Mouse (Mus musculus) liver, embryonic 14.5 days (tissue): ENCODE measurements around the gene Tekt5. TPM values are rescaled to one million over a fixed set of nuclear protein-coding genes. Genes with fewer than 3 reads are reported as not detected.

Source experiments
- ATAC-seq: fragments of 200-750 bp; cut with Nextera tagmentation; 2 replicates; pipeline ENCODE4 v1.8.0; 2017; ENCODE audit warnings: moderate number of reproducible peaks, mild to moderate bottlenecking, moderate library complexity; ENCODE audit not compliant: insufficient read depth
- DNase-seq, 3 experiments: peaks; one replicate each; pipeline ENCODE4 v3.0.0-alpha.2; 2012 to 2013; ENCODE audit warnings: low read depth in 3 of 3, low spot score in 3 of 3
- H3K27ac ChIP-seq: fragments of 300-500 bp; sonication (generic); 2 replicates; pipeline ENCODE4 v1.5.1; 2014; ENCODE audit warnings: moderate library complexity, mild to moderate bottlenecking, control low read depth, inconsistent platforms
- H3K27me3 ChIP-seq: fragments of 300-500 bp; sonication (generic); 2 replicates; pipeline ENCODE4 v1.6.1; 2014; ENCODE audit warnings: mild to moderate bottlenecking, low read length, moderate library complexity; ENCODE audit not compliant: control insufficient read depth, insufficient read depth
- H3K36me3 ChIP-seq: fragments of 300-500 bp; sonication (generic); replicated peaks from 2 replicates; pipeline ENCODE4 v1.6.1; 2014; ENCODE audit warnings: low read depth; ENCODE audit not compliant: control insufficient read depth, insufficient read depth
- H3K4me1 ChIP-seq, 2 experiments: fragments of 200-500 bp in 1 of 2; fragments of 300-500 bp in 1 of 2; sonication (generic) in 1 of 2; replicated peaks; 2 replicates each; pipeline ENCODE4 v1.6.1; 2012 to 2014; ENCODE audit warnings: antibody characterized with exemption in 1 of 2, inconsistent platforms in 1 of 2, low read length in 1 of 2; ENCODE audit not compliant: control insufficient read depth in 2 of 2, insufficient read depth in 2 of 2
- H3K4me2 ChIP-seq: fragments of 300-500 bp; sonication (generic); 2 replicates; pipeline ENCODE4 v1.6.1; 2014; ENCODE audit warnings: low read depth, mild to moderate bottlenecking, control low read depth, moderate library complexity
- H3K4me3 ChIP-seq, 2 experiments: fragments of 200-500 bp in 1 of 2; fragments of 300-500 bp in 1 of 2; sonication (generic) in 1 of 2; 2 replicates each; pipeline ENCODE4 v1.5.1; 2012 to 2014; ENCODE audit warnings: low read depth in 2 of 2, low read length in 2 of 2, mild to moderate bottlenecking in 2 of 2, control low read depth in 1 of 2, inconsistent platforms in 1 of 2, moderate library complexity in 1 of 2; ENCODE audit not compliant: insufficient read depth in 1 of 2
- H3K9ac ChIP-seq: fragments of 300-500 bp; sonication (generic); replicated peaks from 2 replicates; pipeline ENCODE4 v1.6.1; 2014; ENCODE audit warnings: mild to moderate bottlenecking, control low read depth, moderate library complexity
- H3K9me3 ChIP-seq: fragments of 300-500 bp; sonication (generic); 2 replicates; pipeline ENCODE4 v1.6.1; 2016; ENCODE audit warnings: low read length, mixed read lengths; ENCODE audit not compliant: control insufficient read depth
- CTCF ChIP-seq: IDR thresholded peaks from 2 replicates; pipeline ENCODE4 v1.5.1; 2016; ENCODE audit warnings: antibody characterized with exemption, low read depth, control low read depth
- EP300 ChIP-seq: IDR thresholded peaks from 2 replicates; pipeline ENCODE4 v1.6.1; 2016; ENCODE audit warnings: antibody characterized with exemption, low read depth
- WGBS: fragments of 180-500 bp; shearing (Covaris S2); extraction: QIAGEN DNeasy Blood & Tissue Kit; methylation state at CpG from one replicate; pipeline ENCODE4 v1.1.7; 2014; ENCODE audit not compliant: insufficient replicate concordance; 5-methylcytosine and 5-hydroxymethylcytosine counted together
- polyA plus RNA-seq, 2 experiments: library from polyadenylated mRNA; depleted of rRNA in 1 of 2; stranded (reverse) in 1 of 2; unstranded in 1 of 2; fragments of >200 nt; fragmentation: Nextera tagmentation in 1 of 2; extraction: Ambion mirVana in 1 of 2; gene quantifications; 2 replicates each; pipeline versions ENCODE4 v1.2.1 to v1.2.3; 2012 to 2014

Gene Tekt5
- polyA plus RNA-seq, 2 experiments: 0.10 to 0.15 TPM

DNA sequence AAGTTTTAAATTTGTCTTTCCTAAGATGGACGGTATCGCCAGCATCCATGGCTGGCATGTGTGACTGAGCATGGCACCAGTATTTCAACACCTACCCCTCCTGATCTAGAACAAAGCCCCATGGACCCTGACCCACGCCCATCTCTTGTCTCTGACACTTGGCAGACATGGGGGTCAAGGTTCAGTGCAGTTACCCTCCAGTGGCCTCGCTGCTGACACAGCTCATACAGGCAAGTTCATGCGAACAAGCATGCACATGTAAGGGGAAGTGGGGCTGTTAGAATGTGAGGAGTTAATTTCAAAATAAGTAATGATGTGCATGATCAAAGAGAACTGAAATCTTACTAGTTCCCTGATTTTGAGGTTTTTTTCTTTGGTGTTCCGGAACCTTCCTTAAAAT is 40.9 kb upstream of the Tekt5 start:
- DNase-seq (no peak), ATAC-seq (no peak)
- Histone ChIP-seq H3K4me2 (no peak overlapping the region), H3K9me3 (no peaks in the 10 kb centered on the region), H3K27ac (no peak overlapping the region), H3K27me3 (no peaks in the 10 kb centered on the region), H3K4me1 (peaks cover 0 to 7% of the 10 kb centered on the region in 2 experiments; a peak in 1 of 4 replicates), H3K36me3 (no peaks in the 10 kb centered on the region), H3K4me3 (no peak overlapping the region), H3K9ac (no peak overlapping the region)
- TF ChIP-seq EP300: no peak
- TF ChIP-seq CTCF: no peak
- WGBS: 65% methylated on average over 6 of the region's 6 CpGs

GRCm38 (mm10) chr16:10433344-10433743 is 38.1 kb upstream of the Tekt5 start:
- TF ChIP-seq EP300: no peak
- TF ChIP-seq CTCF: no peak
- H3K36me3 ChIP-seq: no peaks in the 10 kb centered on the region
- DNase-seq: no peak
- H3K9ac ChIP-seq: no peak overlapping the region
- WGBS: 55% methylated on average over 5 of the region's 5 CpGs
- ATAC-seq: no peak
- H3K27me3 ChIP-seq: no peaks in the 10 kb centered on the region
- H3K4me1 ChIP-seq: peaks cover 0 to 7% of the 10 kb centered on the region in 2 experiments; a peak in 1 of 4 replicates
- no peak overlapping the region for H3K4me3 ChIP-seq
- no peak overlapping the region for H3K27ac ChIP-seq
- no peak overlapping the region for H3K4me2 ChIP-seq
- H3K9me3 ChIP-seq: no peaks in the 10 kb centered on the region

- WGBS: 51% methylated on average over 4 of the region's 4 CpGs
- TF ChIP-seq EP300: no peak
- TF ChIP-seq CTCF: no peak
Measured at GRCm38 (mm10) chr16:10432387-10432786, 37.1 kb upstream of the Tekt5 start.

DNA sequence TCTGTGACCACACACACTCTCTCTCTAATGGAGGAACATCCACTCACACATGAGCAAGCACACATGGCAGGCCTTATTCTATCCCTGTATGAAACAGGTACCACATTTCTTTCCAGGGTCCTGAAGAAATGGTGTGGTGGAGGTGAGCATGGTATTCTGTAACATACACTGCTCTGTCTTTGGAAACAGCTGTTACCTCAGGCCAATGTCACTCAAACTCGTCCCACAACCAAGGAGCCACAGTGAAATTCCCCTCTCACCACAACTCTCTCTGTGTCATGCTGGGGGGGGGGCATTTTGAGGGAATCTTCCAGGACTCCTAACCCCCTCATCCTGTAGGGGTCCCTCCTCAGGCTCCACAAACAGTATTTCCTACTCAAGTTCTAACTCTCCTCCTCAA is 36.6 kb upstream of the Tekt5 start:
- Histone ChIP-seq H3K9me3 (no peaks in the 10 kb centered on the region), H3K27me3 (no peaks in the 10 kb centered on the region), H3K4me3 (no peak overlapping the region), H3K36me3 (no peaks in the 10 kb centered on the region), H3K4me2 (no peak overlapping the region), H3K27ac (no peak overlapping the region), H3K4me1 (peaks cover 0 to 7% of the 10 kb centered on the region in 2 experiments; a peak in 1 of 4 replicates), H3K9ac (no peak overlapping the region)
- 32% methylated on average over 1 of the region's 1 CpGs for WGBS
- ATAC-seq (no peak), DNase-seq (no peak)
- no peak for TF ChIP-seq EP300

More at GRCm38 (mm10) chr16:10432387-10432786, 37.1 kb upstream of the Tekt5 start:
- Histone ChIP-seq H3K9ac (no peak overlapping the region), H3K4me1 (peaks cover 0 to 7% of the 10 kb centered on the region in 2 experiments; a peak in 1 of 4 replicates), H3K4me2 (no peak overlapping the region), H3K36me3 (no peaks in the 10 kb centered on the region), H3K9me3 (no peaks in the 10 kb centered on the region), H3K27me3 (no peaks in the 10 kb centered on the region), H3K4me3 (no peak overlapping the region), H3K27ac (no peak overlapping the region)
- DNase-seq (no peak), ATAC-seq (no peak)

GRCm38 (mm10) chr16:10420447-10421054 is 25.3 kb upstream of the Tekt5 start:
- ATAC-seq (no peak), DNase-seq (no peak)
- no peak overlapping the region for H3K4me3 ChIP-seq
- no peaks in the 10 kb centered on the region for H3K4me1 ChIP-seq
- WGBS: 83% methylated on average over 9 of the region's 9 CpGs
- H3K9me3 ChIP-seq: no peaks in the 10 kb centered on the region
- TF ChIP-seq CTCF: no peak
- no peaks in the 10 kb centered on the region for H3K27me3 ChIP-seq
- H3K9ac ChIP-seq: no peak overlapping the region
- no peak overlapping the region for H3K27ac ChIP-seq
- H3K4me2 ChIP-seq: no peak overlapping the region
- peaks cover 48% of the 10 kb centered on the region for H3K36me3 ChIP-seq
